Mouse (Mus musculus): Measurements from ENCODE around the gene Tmprss11f. TPM values are rescaled to one million over a fixed set of nuclear protein-coding genes. Genes with fewer than 3 reads are reported as not detected.
A peak's percentile ranks its signal among the peaks of the same experiment; 100 is the strongest.
"Not testable (repeated sequence)": the region's sequence is repeated elsewhere in the genome, so short reads cannot be mapped to it uniquely, and the experiment has no call there.

Gene Tmprss11f
- polyA plus RNA-seq, 1 experiment from 2014 or later, result 0.31 TPM

DNA sequence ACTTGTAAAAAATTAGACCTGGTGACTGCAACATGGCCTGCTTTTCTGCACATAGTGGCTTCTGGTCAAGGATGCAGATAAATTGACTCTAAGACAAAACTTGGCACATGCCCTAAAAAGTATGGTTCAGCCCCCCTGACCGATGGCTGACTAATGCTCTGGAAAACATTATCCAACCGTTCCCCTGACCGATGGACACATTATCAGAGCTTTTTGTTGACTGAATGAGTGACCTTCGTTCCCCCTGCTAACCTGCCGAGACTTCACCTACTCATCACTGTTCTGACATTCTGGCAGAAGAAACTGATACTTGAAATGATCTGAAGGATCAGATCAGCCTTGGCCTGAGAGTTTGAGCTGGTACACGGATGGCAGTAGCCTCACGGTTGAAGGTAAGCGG lies 53.5 kb downstream of the Tmprss11f start:
- not testable (repeated sequence) for H3K4me3 ChIP-seq (ENCODE audit: low read depth, low read length); H3K9ac ChIP-seq (ENCODE audit: low read depth, low read length); H3K36me3 ChIP-seq (ENCODE audit: control insufficient read depth, insufficient read depth, low read length); H3K27ac ChIP-seq (replicated peaks; ENCODE audit: low read depth, low read length); H3K4me1 ChIP-seq (ENCODE audit: control insufficient read depth, insufficient read depth, low read length); DNase-seq (ENCODE audit: low spot score); H3K4me2 ChIP-seq (ENCODE audit: low read depth, low read length); ATAC-seq (ENCODE audit: low read depth); H3K27me3 ChIP-seq (replicated peaks; ENCODE audit: control insufficient read depth, insufficient read depth, low read length); H3K9me3 ChIP-seq (ENCODE audit: control insufficient read depth, low read length)
- 84% methylated on average over 8 of the region's 8 CpGs for WGBS

GRCm38 (mm10) chr5:86546693-86547092 lies 85.5 kb downstream of the Tmprss11f start:
- Histone ChIP-seq H3K9me3 (ENCODE audit: control insufficient read depth, low read length) (no peaks in the 10 kb centered on the region), H3K4me2 (ENCODE audit: low read depth, low read length) (no peak overlapping the region), H3K4me1 (ENCODE audit: control insufficient read depth, insufficient read depth, low read length) (no peaks in the 10 kb centered on the region), H3K9ac (ENCODE audit: low read depth, low read length) (no peak overlapping the region), H3K36me3 (ENCODE audit: control insufficient read depth, insufficient read depth, low read length) (no peaks in the 10 kb centered on the region), H3K27me3 (replicated peaks; ENCODE audit: control insufficient read depth, insufficient read depth, low read length) (no peaks in the 10 kb centered on the region), H3K27ac (replicated peaks; ENCODE audit: low read depth, low read length) (no peak overlapping the region), H3K4me3 (ENCODE audit: low read depth, low read length) (no peak overlapping the region)
- WGBS, result 100% methylated on average over 2 of the region's 2 CpGs
- DNase-seq (ENCODE audit: low spot score) (no peak), ATAC-seq (ENCODE audit: low read depth) (no peak)

- DNase-seq (ENCODE audit: low spot score), result no peak
- ATAC-seq (ENCODE audit: low read depth), result no peak
- Histone ChIP-seq H3K27ac (replicated peaks; ENCODE audit: low read depth, low read length) (no peak overlapping the region), H3K4me3 (ENCODE audit: low read depth, low read length) (no peak overlapping the region), H3K9ac (ENCODE audit: low read depth, low read length) (no peak overlapping the region), H3K4me1 (ENCODE audit: control insufficient read depth, insufficient read depth, low read length) (no peaks in the 10 kb centered on the region), H3K36me3 (ENCODE audit: control insufficient read depth, insufficient read depth, low read length) (no peaks in the 10 kb centered on the region), H3K4me2 (ENCODE audit: low read depth, low read length) (no peak overlapping the region), H3K9me3 (ENCODE audit: control insufficient read depth, low read length) (no peaks in the 10 kb centered on the region), H3K27me3 (replicated peaks; ENCODE audit: control insufficient read depth, insufficient read depth, low read length) (no peaks in the 10 kb centered on the region)
- WGBS, result 62% methylated on average over 3 of the region's 3 CpGs
Observed at GRCm38 (mm10) chr5:86540601-86541000, 91.6 kb downstream of the Tmprss11f start.

DNA sequence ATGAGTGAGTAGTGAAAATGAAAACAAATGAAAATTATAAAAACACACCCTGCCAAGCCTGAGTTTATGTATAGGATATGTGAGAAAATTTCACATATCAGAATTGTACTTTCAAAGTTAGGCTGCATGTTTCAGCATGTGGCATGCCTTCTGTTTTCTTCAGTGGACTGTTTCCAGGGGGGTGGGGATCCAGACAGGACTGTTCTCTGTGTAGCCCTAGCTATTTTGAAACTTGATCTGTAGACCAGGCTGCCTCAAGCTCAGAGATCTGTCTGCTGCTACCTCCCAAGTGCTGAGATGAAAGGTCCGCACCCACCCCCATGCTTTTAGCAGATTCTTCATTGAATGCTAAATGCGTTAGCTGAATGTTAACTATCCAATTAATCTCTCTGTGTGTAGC lies 103.5 kb downstream of the Tmprss11f start:
- H3K27me3 ChIP-seq (replicated peaks; ENCODE audit: control insufficient read depth, insufficient read depth, low read length), result no peaks in the 10 kb centered on the region
- H3K27ac ChIP-seq (replicated peaks; ENCODE audit: low read depth, low read length), result no peak overlapping the region
- no peaks in the 10 kb centered on the region for H3K4me1 ChIP-seq (ENCODE audit: control insufficient read depth, insufficient read depth, low read length)
- WGBS, result 58% methylated on average over 2 of the region's 2 CpGs
- H3K4me2 ChIP-seq (ENCODE audit: low read depth, low read length), result no peak overlapping the region
- no peaks in the 10 kb centered on the region for H3K9me3 ChIP-seq (ENCODE audit: control insufficient read depth, low read length)
- ATAC-seq (ENCODE audit: low read depth), result no peak
- no peak overlapping the region for H3K4me3 ChIP-seq (ENCODE audit: low read depth, low read length)
- no peaks in the 10 kb centered on the region for H3K36me3 ChIP-seq (ENCODE audit: control insufficient read depth, insufficient read depth, low read length)
- DNase-seq (ENCODE audit: low spot score), result peak; percentile 51
- no peak overlapping the region for H3K9ac ChIP-seq (ENCODE audit: low read depth, low read length)

GRCm38 (mm10) chr5:86518500-86518899 lies 113.7 kb downstream of the Tmprss11f start, which contains the start of gene Tmprss11g:
Gene Tmprss11g, minus strand, starts transcription at chr5:86518600.
- H3K9ac ChIP-seq (ENCODE audit: low read depth, low read length), result no peak within 1 kb of the TSS
- no peaks in the 10 kb centered on the region for H3K4me1 ChIP-seq (ENCODE audit: control insufficient read depth, insufficient read depth, low read length)
- no peaks in the 10 kb centered on the region for H3K9me3 ChIP-seq (ENCODE audit: control insufficient read depth, low read length)
- DNase-seq (ENCODE audit: low spot score) (peak; percentile 1), ATAC-seq (ENCODE audit: low read depth) (no peak)
- H3K27ac ChIP-seq (replicated peaks; ENCODE audit: low read depth, low read length), result no peak within 1 kb of the TSS
- H3K27me3 ChIP-seq (replicated peaks; ENCODE audit: control insufficient read depth, insufficient read depth, low read length), result no peaks in the 10 kb centered on the region
- no peak within 1 kb of the TSS for H3K4me2 ChIP-seq (ENCODE audit: low read depth, low read length)
- WGBS, result 66% methylated on average over 9 of the region's 9 CpGs
- no peak within 1 kb of the TSS for H3K4me3 ChIP-seq (ENCODE audit: low read depth, low read length)
- no peaks in the 10 kb centered on the region for H3K36me3 ChIP-seq (ENCODE audit: control insufficient read depth, insufficient read depth, low read length)

- ATAC-seq (ENCODE audit: low read depth) (no peak), DNase-seq (ENCODE audit: low spot score) (peak; percentile 10)
- Histone ChIP-seq H3K27ac (replicated peaks; ENCODE audit: low read depth, low read length) (no peak overlapping the region), H3K27me3 (replicated peaks; ENCODE audit: control insufficient read depth, insufficient read depth, low read length) (no peaks in the 10 kb centered on the region), H3K36me3 (ENCODE audit: control insufficient read depth, insufficient read depth, low read length) (no peaks in the 10 kb centered on the region), H3K4me2 (ENCODE audit: low read depth, low read length) (no peak overlapping the region), H3K4me3 (ENCODE audit: low read depth, low read length) (no peak overlapping the region), H3K9me3 (ENCODE audit: control insufficient read depth, low read length) (no peaks in the 10 kb centered on the region), H3K9ac (ENCODE audit: low read depth, low read length) (no peak overlapping the region), H3K4me1 (ENCODE audit: control insufficient read depth, insufficient read depth, low read length) (no peaks in the 10 kb centered on the region)
- WGBS, result 74% methylated on average over 5 of the region's 5 CpGs
Observed at GRCm38 (mm10) chr5:86511538-86511937, 120.7 kb downstream of the Tmprss11f start.

GRCm38 (mm10) chr5:86493453-86493852 lies 138.8 kb downstream of the Tmprss11f start:
- Histone ChIP-seq H3K9me3 (ENCODE audit: control insufficient read depth, low read length) (no peaks in the 10 kb centered on the region), H3K4me3 (ENCODE audit: low read depth, low read length) (no peak overlapping the region), H3K9ac (ENCODE audit: low read depth, low read length) (no peak overlapping the region), H3K4me2 (ENCODE audit: low read depth, low read length) (no peak overlapping the region), H3K4me1 (ENCODE audit: control insufficient read depth, insufficient read depth, low read length) (no peaks in the 10 kb centered on the region), H3K36me3 (ENCODE audit: control insufficient read depth, insufficient read depth, low read length) (no peaks in the 10 kb centered on the region), H3K27ac (replicated peaks; ENCODE audit: low read depth, low read length) (no peak overlapping the region), H3K27me3 (replicated peaks; ENCODE audit: control insufficient read depth, insufficient read depth, low read length) (no peaks in the 10 kb centered on the region)
- WGBS, result 72% methylated on average over 1 of the region's 1 CpGs
- no peak for DNase-seq (ENCODE audit: low spot score)
- ATAC-seq (ENCODE audit: low read depth), result no peak

- Histone ChIP-seq H3K27ac (replicated peaks; ENCODE audit: low read depth, low read length) (no peak overlapping the region), H3K4me1 (ENCODE audit: control insufficient read depth, insufficient read depth, low read length) (no peaks in the 10 kb centered on the region), H3K9ac (ENCODE audit: low read depth, low read length) (no peak overlapping the region), H3K4me3 (ENCODE audit: low read depth, low read length) (no peak overlapping the region), H3K36me3 (ENCODE audit: control insufficient read depth, insufficient read depth, low read length) (no peaks in the 10 kb centered on the region), H3K27me3 (replicated peaks; ENCODE audit: control insufficient read depth, insufficient read depth, low read length) (no peaks in the 10 kb centered on the region), H3K9me3 (ENCODE audit: control insufficient read depth, low read length) (no peaks in the 10 kb centered on the region), H3K4me2 (ENCODE audit: low read depth, low read length) (no peak overlapping the region)
- peak; percentile 29 for DNase-seq (ENCODE audit: low spot score)
- ATAC-seq (ENCODE audit: low read depth), result no peak
- WGBS, result 67% methylated on average over 2 of the region's 2 CpGs
Observed at GRCm38 (mm10) chr5:86482562-86482961, 149.7 kb downstream of the Tmprss11f start.

DNA sequence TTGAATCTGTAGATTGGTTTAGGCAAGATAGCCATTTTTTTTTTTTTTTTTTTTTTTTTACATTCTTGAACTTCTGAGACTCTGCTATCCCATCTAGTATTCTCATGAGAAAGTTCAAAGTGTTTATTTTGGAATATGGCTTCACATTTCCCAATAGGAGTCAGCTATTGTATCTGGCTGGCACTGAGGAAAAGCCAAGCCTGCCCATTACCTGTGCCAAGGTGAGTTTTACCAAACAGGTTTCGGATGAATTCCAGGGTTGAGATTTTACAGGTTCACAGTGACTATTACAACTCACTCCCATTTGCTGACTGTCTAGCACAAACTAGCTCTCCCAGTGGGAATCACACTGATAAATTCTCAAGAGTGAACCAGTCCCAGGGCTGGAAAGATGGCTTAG lies 150.2 kb downstream of the Tmprss11f start:
- no peak overlapping the region for H3K4me2 ChIP-seq (ENCODE audit: low read depth, low read length)
- no peaks in the 10 kb centered on the region for H3K4me1 ChIP-seq (ENCODE audit: control insufficient read depth, insufficient read depth, low read length)
- H3K9ac ChIP-seq (ENCODE audit: low read depth, low read length), result no peak overlapping the region
- H3K4me3 ChIP-seq (ENCODE audit: low read depth, low read length), result no peak overlapping the region
- no peaks in the 10 kb centered on the region for H3K36me3 ChIP-seq (ENCODE audit: control insufficient read depth, insufficient read depth, low read length)
- 72% methylated on average over 1 of the region's 1 CpGs for WGBS
- H3K27ac ChIP-seq (replicated peaks; ENCODE audit: low read depth, low read length), result no peak overlapping the region
- H3K9me3 ChIP-seq (ENCODE audit: control insufficient read depth, low read length), result no peaks in the 10 kb centered on the region
- no peaks in the 10 kb centered on the region for H3K27me3 ChIP-seq (replicated peaks; ENCODE audit: control insufficient read depth, insufficient read depth, low read length)
- ATAC-seq (ENCODE audit: low read depth) (no peak), DNase-seq (ENCODE audit: low spot score) (no peak)
